Mouse (Mus musculus): ENCODE measurements around the gene Arnt2. TPM values are rescaled to one million over a fixed set of nuclear protein-coding genes. Genes with fewer than 3 reads are reported as not detected.

The Arnt2 gene
- total RNA-seq, 2 experiments from 2014 or later = 0.59 to 1.6 TPM

DNA sequence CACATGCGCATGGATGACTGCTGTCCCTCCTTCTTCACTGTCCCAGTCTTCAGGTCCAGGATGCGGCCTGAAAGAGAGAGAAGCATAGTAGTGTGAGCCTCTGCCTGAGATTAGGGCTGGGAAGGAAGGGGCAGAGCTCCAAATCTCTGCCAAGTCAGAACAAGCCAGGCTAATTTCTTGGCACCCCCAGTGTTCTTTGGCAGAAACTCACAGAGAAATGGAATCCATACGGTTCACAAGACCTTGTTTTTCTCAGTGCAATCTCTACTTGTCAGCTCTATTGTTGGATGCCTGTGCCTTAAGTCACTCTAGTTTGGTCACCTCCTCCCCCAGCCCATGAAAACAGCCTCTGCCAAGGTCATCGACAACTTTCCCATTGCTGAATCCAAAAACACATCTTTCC is 99.1 kb downstream of the Arnt2 start:
- DNase-seq = no peak
- intact Hi-C loops (cut with DNase I) = no loop called here

DNA sequence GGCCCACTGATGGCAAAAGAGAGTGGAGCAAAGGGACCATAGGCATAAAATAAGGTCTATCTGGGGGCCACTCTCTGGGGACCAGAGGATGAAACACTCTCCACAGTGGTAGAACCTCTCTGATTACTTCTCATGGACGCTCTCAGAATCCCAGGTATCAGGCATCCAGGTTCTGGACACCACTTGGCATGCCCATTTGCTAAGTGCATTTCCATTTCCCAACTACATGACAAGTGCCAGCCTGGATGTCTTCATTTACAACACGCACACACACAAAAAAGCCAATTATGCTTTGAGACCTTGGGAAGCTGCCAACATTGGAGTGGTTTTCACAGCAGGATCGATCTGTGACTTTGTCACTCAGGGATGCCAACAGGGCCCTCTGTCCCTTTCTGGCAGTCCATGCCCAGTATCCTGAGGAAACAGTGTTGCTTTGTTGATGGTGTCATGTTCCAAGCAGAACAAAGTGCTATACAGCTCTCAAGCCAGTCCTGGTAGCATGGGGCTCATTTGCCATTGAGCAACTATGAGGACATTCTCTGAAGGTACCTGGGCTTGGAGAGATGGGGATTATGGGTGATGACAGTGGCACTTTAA is 102.5 kb downstream of the Arnt2 start:
- DNase-seq = no peak
- intact Hi-C loops (cut with DNase I) = no loop called here

DNA sequence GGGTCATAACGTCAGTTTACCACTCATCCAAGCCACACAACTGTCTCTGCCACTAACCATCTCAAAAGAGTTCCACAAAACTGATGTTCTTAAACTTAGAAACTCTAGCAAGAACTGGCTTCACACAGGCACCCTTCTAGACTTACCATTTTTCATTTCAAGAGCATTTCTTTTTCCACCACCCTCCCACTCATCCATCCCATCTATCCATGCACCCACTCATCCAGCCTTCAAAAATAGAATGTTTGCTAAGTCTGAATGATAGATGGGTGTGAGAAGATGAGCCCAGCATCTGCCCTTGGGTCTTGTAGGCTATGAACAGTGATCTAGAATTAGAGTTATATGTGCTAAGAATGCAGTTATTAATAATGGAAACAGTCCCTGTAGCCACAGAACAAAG is 109.7 kb downstream of the Arnt2 start:
- DNase-seq = no peak
- intact Hi-C loops (cut with DNase I) = no loop called here

DNA sequence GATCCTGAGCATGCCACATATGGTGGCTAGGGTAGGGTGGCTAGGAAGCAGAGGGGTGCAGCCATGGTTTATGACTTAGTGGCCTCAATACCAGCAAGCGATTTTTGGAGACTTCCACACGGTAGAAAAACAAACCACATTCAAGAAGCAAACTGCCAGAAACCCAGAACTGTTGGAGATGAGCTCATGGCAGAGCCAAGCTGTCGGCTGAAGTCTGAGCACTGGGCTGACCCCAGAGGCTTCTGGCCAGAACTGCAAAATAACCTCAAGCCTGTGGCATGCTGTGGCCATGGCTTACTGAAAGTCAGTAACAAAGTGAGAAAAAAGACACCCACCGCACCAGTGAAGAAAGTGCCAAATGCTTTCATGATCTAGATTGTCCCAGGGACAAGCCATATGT is 110.4 kb downstream of the Arnt2 start:
- DNase-seq = no peak
- intact Hi-C loops (cut with DNase I) = no loop called here

DNA sequence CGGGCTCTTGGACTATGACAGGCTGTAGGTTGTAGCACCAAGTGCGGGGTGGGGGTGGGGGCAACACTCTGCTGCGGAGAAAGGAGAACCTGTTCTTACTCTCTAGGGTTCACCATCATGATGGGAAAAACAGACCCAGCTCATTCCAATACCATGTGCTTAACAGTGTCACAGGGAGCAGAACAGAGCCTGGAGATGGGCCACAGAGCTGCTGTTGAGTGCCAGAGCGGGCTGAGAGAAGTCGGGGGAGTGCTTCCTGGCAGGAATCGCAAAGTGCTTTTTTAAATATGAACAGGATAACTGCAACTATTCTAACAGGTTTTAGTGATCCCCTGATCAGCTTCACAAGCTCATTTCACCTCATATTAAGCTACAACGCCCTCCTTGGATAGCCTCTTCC is 116.9 kb downstream of the Arnt2 start:
- peak; percentile 29 to 39 for DNase-seq
- intact Hi-C loops (cut with DNase I) = no loop called here

DNA sequence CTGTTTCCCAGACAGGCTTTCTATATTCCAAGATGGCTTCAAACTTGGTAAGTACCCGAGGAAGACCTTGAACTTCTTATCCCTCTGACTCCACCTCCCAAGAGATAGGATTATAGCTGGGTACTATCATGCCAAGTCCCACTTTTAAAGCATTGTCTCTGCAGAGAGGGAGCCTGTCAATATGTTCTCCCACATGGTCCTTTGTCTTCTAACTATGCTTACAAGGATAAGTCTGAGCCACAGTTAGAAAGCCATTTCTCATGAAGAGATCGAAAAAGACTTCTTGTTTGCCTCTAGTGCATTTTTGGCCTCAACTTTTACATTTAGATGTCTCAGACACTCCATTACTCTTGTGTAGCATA is 122.8 kb downstream of the Arnt2 start:
- intact Hi-C loops (cut with DNase I) = no loop called here
- DNase-seq = no peak

DNA sequence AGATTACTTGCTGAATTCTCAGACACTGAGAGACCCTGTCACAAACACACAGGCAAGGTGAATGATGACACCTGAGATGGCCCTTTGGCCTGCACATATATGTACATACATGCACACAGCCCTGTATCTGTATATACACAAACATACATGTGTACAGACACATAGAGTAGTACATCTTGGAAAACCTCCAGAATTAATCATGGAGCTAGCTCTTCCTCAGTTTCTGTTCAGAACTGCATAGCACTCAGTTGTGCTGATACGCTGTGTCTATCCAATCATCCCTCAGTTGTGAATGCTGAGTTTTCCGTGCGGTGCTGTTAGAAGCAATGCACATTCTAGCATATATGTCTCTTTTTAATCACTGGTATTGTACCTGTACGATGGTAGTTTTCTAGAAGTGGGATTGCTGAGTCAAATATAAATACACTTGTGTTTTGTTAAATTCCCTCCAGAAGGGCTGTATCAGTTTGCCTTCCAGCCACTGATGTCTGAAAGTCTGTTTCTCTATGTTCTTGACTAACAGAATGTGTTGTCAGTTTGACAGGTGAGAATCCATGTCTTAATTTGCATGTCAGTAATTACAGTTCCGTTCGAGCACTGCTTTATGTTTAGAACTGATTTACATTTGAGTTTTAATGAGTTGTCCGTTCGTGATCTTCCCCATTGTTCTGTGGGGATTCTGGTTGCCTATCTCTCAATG is 123.3 kb downstream of the Arnt2 start:
- no peak for DNase-seq
- intact Hi-C loops (cut with DNase I) = no loop called here

DNA sequence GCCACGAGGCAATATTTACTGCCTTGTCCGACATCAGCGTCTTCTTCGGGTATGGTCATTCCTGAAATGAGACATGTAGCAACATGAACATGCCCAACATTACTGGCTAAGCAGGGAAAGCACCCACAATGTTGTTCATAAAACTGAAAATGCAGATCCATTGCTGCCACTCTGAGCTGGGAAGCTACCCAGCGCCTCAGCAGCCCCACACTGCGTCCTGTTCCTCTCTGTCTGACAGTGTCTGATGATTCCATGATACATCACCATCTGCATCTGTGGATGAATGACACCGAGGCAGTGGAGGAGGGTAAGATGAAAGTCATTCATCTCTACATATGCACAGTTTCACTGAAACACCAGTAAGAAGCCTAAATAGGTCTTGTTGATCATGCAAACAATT is 124.2 kb downstream of the Arnt2 start:
- intact Hi-C loops (cut with DNase I) = no loop called here
- no peak for DNase-seq

DNA sequence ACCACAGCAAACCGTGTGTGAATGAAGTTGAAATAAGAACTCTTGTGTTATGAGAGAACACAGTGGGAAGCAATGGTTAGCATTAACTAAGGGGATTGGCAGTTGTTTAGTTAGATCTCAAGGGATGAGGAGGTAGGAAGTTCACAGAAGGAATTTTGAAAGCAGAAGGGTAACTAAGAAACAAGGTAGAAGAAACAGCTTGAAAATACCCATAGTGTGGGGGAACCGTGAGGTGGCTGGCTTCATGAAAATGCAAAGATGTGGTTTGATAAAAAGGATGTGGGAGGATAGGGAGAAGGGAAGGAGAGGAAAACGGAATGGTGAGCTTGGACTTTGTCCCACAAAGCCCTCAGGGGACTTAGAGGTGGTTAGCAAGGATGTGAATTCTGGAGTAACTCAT is 125.0 kb downstream of the Arnt2 start:
- DNase-seq = no peak
- intact Hi-C loops (cut with DNase I) = no loop called here

DNA sequence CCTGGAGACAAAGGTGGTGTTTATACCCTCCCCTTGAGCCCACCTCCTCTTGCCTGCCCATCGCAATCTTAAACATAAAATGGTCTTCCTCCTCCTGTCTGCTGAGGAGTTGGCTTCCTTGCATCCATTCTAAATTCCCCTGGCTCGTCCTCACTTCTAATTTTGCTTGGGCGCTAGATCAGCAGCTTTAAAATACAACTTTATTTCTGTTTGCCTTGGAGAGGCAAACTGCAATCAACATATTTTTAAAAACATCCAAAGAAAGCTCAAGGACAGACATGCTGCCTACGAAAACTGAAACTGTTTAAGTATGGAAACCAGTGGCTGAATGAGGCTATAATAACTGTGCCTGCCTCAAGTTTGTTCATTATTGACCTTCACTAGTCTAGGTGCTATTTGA is 127.7 kb downstream of the Arnt2 start:
- intact Hi-C loops (cut with DNase I) = no loop called here
- DNase-seq = no peak

DNA sequence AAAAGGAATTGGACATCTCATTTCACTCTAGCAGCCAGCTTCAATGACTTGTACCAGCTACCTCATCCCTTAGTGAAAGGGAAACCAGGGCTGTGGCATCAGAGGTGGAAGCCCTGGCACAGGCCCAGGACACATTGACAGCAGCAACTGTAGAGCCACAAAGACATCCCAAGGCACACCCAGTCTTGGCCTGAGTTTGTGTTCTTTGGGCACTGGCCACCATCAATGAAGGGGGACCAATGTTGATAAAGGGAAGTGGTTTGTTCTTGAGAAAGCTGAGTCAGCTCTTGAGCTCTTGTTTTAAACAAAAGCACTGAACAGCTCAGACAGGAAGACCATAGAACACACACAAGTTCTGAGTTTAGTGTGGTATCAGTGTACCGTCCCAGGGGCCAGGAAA is 130.7 kb downstream of the Arnt2 start:
- intact Hi-C loops (cut with DNase I) = no loop called here
- DNase-seq = no peak

DNA sequence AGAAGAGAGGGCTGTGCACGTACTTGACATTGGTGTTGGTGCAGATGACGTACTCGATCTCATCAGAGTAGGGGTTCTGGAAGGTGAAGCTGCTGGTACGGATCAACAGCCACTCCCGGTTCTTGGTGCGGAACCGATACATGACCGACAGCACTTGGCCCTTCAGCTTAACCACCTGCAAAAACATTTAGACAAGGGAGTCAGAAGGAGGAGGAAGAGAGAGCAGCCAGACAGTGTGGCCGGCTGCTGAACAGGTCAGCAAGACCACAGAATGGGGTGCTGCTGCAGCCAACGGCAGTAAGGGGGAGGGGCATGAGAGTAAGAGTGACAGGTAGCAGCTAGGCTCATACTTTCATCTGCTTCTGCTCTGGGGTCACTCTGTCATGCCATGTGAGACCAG is 134.7 kb downstream of the Arnt2 start:
- intact Hi-C loops (cut with DNase I) = no loop called here
- no peak for DNase-seq

DNA sequence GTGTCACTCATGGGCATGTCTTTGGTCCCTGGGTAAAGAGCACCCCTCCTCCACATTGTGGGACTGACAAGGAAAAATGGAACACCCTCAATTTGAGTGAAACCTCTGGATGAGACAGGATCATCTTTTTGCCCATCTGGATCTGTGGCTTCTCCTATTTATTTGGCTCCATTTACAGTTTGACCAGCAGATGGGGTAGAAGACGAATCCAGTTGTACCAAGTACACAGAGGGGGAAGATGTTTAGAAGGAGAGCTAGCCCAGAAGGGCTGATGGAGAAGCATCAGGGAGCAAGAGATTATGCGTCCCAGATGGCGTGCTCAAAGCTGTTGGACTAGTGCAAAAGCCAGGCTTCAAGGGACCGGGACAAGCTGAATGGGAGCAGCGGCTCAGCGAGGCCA is 136.0 kb downstream of the Arnt2 start:
- DNase-seq = no peak

DNA sequence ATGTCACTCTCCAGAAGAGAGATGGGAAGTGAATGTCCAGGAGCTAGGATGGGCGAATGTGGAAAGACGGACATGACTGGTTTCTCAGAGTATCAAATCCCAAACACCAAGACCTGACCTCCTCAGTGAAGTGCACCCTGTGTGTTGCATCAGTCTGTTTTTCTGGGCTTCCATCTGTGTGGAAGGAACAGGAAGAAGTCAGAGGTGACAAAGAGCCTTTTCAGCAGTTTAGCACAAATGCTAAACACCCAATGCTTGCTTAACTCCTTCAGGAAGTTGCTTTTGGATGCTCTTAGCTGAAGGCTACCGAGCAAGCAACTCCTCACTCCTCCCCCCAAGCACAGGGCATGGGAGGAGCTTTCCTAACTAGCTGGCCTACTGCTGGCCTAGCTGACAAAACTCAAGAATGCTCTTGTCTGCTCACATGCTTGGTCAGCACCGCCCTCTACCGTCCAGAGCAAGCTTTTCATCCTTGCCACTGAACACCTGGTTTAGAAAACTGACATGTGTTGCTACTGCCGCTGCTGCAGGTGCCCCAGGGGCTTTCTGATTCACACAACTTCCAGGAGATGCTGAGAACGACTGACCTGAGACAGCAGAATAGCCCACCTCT is 137.7 kb downstream of the Arnt2 start:
- intact Hi-C loops (cut with DNase I) = loop anchor here (1.0 to 5.0 kb wide), 3 partner anchors 85 to 358 kb away; partner anchors contain the start of gene Cemip
- DNase-seq = peak; percentile 55 to 58

More for the DNA sequence above, 136.0 kb downstream of the Arnt2 start:
- intact Hi-C loops (cut with DNase I) = loop anchor here (5.0 kb wide), 1 partner anchor 83 kb away; no protein-coding TSS in a partner anchor

DNA sequence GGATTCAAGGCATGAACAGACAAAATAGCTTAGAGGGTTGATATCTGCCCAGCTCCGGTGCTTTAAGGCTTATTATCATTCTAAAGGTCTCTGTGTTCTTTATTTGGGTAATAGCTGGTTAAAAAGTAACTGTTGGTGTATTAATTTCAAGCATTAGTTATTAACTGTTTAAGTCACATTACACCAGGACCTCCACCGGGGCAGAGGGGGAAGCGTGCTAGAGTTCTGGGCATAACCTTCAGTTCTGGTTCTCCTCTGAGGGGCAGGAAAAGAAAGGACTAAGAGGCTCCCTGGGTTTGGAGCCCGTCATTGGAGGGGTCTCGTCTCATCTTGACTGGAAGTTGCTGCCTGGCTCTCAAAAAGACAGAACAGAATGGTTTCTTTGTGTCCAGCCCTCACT is 138.5 kb downstream of the Arnt2 start:
- intact Hi-C loops (cut with DNase I) = loop anchor here (5.0 kb wide), 1 partner anchor 86 kb away; no protein-coding TSS in a partner anchor
- DNase-seq = no peak

DNA sequence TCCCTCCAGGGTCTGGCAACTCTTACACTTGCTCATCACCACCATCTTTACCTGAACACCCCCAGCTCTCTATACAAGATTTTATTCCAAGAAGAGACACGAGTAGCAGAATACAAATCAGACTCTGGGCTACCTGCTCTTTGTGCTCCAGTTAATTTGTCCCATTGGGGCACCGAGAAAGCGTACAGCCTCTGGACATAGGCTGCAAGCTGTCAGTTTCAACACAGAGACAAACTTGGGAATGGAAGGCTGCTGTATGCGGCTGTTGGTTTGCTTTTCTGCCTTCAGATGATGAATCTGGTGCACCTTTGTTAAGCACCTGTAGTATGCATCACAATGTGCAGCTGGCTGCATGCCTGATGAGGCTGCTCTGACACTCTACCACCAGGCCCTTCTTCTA is 146.5 kb downstream of the Arnt2 start:
- DNase-seq = no peak
- intact Hi-C loops (cut with DNase I) = no loop called here

DNA sequence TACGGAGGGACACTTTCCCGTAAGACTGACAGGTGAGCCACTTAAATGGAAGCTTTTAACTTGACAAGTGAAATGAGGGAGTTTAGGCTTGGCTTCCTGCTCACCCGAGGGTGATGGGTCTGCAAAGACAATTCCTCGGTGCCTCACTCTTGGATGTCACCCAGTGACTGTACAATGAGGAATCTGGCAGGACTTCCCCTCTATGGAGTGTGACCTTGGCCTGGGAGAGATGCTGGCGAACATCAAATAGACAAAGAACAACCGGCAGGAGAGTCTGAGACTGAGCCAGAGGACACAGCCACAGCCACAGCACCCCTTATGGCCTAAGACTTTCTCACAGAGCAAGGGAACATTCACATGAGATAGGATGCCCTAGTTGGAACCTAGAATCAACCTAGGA is 148.6 kb downstream of the Arnt2 start:
- no peak for DNase-seq
- intact Hi-C loops (cut with DNase I) = no loop called here

DNA sequence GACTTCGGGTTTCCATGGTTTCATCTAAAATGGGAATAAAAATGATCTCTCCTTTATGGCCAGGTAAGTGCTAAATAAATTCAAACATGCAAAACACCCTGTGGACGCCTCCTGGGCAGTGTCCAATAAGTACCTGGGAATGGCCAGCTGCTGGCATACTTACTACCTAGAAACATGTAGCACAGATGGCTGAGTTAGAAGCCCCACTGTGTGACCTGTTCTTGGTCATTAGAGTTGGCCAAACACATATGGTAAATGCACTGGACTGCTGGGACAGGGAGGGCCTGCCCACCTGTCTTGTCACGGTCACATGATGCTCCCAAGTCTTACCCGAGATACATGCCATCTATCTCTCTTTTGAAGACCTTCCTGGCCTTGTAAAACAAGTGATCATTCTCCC is 149.6 kb downstream of the Arnt2 start:
- DNase-seq = no peak
- intact Hi-C loops (cut with DNase I) = no loop called here

DNA sequence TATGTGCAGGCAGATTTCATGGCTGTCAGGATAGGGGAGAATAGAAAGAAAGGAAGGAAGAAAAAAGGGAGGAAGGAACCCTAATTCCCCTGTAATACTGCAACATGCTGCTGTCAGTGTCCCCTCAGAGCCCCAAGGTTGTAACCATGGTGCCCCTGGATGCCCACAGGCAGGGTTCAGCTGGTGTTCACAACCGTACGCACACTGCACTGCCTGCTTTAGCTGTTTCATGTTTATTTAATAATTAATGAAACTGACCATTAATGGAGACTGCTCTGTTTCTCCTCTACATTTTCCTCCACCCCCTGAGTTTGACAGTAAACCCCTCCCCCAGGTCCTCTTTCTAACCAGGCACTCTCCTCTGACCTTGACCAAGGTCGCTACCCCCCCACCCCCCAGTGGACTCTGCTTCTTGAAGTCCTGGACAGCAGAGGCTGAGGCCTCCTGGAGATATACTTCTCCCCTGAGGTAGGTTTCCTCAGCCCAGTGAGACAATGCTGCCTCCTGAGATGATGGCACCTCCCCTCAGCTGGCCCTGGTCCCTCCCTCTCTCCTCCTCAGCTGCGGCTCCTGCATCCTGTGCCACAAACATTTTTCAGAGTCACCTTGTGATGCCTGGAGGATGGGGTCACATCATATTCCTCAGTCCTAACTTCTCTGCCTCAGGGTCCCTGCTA is 150.5 kb downstream of the Arnt2 start:
- intact Hi-C loops (cut with DNase I) = no loop called here
- DNase-seq = no peak

DNA sequence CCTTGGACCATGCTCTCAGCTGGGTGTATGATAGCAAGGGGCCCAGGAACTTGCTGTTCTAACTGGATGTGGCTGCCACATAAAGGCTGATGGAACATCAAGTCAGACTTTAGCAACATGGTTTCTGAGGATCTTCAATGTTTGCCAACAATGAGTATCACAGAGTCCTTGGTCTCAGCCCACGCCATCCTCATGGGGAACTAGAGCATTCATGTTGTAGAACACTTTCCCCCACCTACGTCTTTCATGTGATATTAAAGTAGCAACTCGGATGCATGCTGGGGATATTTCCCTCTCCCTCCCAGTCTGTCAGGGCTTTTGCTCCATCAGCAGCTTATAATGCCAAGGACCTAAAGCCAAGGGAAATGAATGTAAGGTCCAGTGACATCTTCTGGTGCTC is 153.3 kb downstream of the Arnt2 start:
- intact Hi-C loops (cut with DNase I) = no loop called here
- DNase-seq = no peak

DNA sequence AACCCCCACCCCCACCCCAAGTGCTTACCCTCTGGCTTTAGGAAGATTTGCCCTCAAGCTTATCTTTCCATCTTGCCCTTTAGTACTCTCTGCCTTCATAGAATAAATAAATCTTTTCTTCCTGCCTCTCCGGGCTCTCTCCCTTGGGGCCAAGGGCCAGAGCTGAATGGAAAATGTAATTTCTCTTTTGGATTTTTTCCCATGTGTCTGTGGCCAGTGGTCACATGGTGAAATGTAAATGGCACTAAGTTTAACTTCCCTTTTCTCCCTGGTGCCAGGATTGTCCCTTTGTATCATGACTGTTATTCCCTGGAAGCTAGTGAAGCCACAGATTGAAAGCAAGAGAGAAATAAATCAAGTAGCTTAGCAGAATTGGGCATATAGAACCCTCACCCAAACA is 153.7 kb downstream of the Arnt2 start:
- DNase-seq = no peak

DNA sequence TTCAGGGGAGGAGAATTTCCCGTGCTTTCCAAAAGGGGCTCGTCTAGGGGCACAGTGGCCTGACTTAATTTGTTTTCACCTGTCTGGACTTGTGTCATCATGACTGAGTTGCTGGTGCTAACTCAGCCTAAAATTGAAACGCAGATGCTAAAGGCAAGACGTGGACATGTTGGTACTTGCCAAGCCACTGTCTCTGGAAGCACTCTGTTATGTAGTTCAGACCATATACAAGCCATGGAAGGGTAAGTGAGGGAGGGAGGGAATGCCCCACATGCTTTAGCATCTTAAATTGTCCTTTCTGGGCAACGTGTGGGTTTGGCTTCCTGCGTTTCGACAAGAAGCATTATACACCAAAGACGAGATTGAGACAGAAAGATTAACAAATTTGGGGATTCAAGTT is 155.1 kb downstream of the Arnt2 start:
- DNase-seq = no peak
- intact Hi-C loops (cut with DNase I) = no loop called here

More for the DNA sequence above, 153.7 kb downstream of the Arnt2 start:
- intact Hi-C loops (cut with DNase I) = no loop called here

All from gastrocnemius, postnatal 36 days (tissue).